Mouse (Mus musculus) CD4-positive helper T cell, adult 2 months (primary cell): ENCODE measurements around the gene Dhx57.
A peak's percentile ranks its signal among the peaks of the same experiment; 100 is the strongest.

Source experiments
- DNase-seq: peaks from one replicate; pipeline ENCODE4 v3.0.0-alpha.2; 2012; ENCODE audit warnings: low read depth, missing footprints, low spot score

The Dhx57 gene

GRCm38 (mm10) chr17:80199160-80199778, 91.0 kb downstream of the Dhx57 start:
- DNase-seq, result no peak

DNA sequence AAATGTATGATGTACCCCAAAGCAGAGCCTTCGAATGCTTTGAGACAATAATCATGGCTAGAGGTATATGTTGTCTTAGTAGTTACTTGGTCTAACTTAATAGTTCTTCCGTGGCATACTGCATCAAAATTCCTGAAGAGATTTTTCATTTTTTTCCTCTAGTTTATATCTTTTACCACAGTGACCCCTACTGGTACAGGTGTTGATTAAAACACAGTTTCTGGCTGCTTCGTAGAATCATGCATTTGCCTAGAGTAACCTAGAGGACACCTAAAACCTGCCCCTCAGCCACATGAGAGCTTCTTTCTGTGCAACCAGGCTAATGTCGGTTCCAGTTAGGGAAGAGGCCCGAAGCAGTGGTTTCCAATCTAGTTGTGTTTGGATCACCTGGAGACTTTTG, 97.2 kb downstream of the Dhx57 start:
- peak; percentile 52 for DNase-seq
